Mouse (Mus musculus): ENCODE measurements around the gene Neo1. TPM values are rescaled to one million over a fixed set of nuclear protein-coding genes. Genes with fewer than 3 reads are reported as not detected.

Gene Neo1
- total and polyA plus RNA-seq, 3 experiments, result 0.85 to 2.1 (median 1.4) TPM

DNA sequence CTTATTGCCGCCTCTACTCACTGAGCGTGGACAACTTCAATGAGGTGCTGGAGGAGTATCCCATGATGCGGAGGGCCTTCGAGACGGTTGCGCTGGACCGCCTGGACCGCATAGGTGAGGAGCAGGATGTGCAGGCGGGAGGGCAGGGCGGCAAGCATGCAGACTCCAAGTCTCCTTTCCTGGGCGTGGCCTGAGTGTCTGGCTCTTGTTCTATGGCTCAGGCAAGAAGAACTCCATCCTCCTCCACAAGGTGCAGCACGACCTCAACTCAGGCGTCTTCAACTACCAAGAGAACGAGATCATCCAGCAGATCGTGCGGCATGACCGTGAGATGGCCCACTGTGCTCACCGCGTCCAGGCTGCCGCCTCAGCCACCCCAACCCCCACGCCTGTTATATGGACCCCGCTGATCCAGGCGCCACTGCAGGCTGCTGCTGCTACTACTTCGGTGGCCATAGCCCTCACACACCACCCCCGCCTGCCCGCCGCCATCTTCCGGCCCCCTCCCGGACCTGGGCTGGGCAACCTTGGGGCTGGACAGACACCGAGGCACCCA, 177.1 kb downstream of the Neo1 start:
- Histone ChIP-seq H3K4me2 (ENCODE audit: insufficient read depth, low read depth, poor library complexity, severe bottlenecking) (no peak overlapping the region), H3K27ac (ENCODE audit: insufficient read depth, low read depth) (no peak overlapping the region), H3K4me3 (replicated peaks in 1 of 3; ENCODE audit: low read depth in 2 of 3, low read length in 2 of 3, poor library complexity in 1 of 3) (no peak overlapping the region), H3K79me2 (replicated peaks; ENCODE audit: control insufficient read depth, extremely low read depth, insufficient read depth, poor library complexity, severe bottlenecking) (no peaks in the 10 kb centered on the region), H3K9ac (ENCODE audit: insufficient read depth, low read depth) (no peak overlapping the region), H3K27me3 (replicated peaks) (no peaks in the 10 kb centered on the region), H3K9me3 (replicated peaks; ENCODE audit: low read length) (no peaks in the 10 kb centered on the region), H3K4me1 (ENCODE audit: control insufficient read depth in 1 of 2, insufficient read depth in 2 of 2) (peaks cover under 1 to 41% of the 10 kb centered on the region in 2 experiments; a peak in 3 of 4 replicates), H3K36me3 (replicated peaks in 1 of 2; ENCODE audit: control insufficient read depth in 1 of 2, insufficient read depth in 1 of 2, low read length in 1 of 2) (no peaks in the 10 kb centered on the region)
- DNase-seq (ENCODE audit: extremely low read depth), result no peak
- dilution Hi-C loops (cut with MboI; ENCODE audit: extremely low pct_ligation_motif_present, extremely low pct_unique_long_range_greater_than_20kb, low sequenced_read_pairs) (no loop called here), in situ Hi-C loops (cut with MboI; ENCODE audit: low pct_ligation_motif_present, low pct_unique_long_range_greater_than_20kb, low sequenced_read_pairs) (no loop called here)
- TF ChIP-seq MYC (IDR thresholded peaks at IDR 0.05; ENCODE audit: low read depth, low read length) (no peak), MAX (IDR thresholded peaks at IDR 0.05; ENCODE audit: low read length) (no peak), ZMIZ1 (IDR thresholded peaks at IDR 0.05; ENCODE audit: low read depth, low read length) (no peak)

DNA sequence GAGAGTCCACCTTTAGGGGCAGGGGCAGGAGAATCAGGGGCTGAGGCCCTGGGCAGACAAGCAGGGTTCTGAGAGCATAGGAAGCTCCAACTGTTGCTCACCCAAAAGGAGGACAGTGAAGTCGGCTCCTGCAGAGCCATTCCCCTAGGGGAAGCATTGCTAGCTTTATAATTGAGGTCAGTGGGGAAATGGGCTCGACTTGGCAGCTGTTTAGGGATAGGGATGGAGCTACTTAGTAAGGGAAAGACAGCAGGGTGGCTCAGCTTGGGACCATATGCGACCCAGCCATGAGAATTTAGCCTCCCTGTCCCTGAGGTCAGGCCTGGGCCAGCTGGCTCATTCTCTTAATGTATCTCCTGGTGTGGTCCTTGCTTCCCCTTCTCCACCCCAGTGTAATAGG, 181.3 kb downstream of the Neo1 start:
- peaks cover 2 to 41% of the 10 kb centered on the region in 2 experiments; a peak in 3 of 4 replicates for H3K4me1 ChIP-seq (ENCODE audit: control insufficient read depth in 1 of 2, insufficient read depth in 2 of 2)
- no peak for DNase-seq (ENCODE audit: extremely low read depth)
- TF ChIP-seq MEF2A (IDR thresholded peaks at IDR 0.05; ENCODE audit: borderline replicate concordance, low read depth, low read length), result no peak
- TF ChIP-seq ZMIZ1 (IDR thresholded peaks at IDR 0.05; ENCODE audit: low read depth, low read length), result no peak
- TF ChIP-seq ETS1 (conservative IDR thresholded peaks at IDR 0.05; ENCODE audit: low read depth, low read length), result no peak
- TF ChIP-seq SIN3A (IDR thresholded peaks at IDR 0.05; ENCODE audit: low read length), result no peak
- TF ChIP-seq E2F4 (IDR thresholded peaks at IDR 0.05; ENCODE audit: insufficient replicate concordance, low read depth, low read length), result no peak
- no peak overlapping the region for H3K4me2 ChIP-seq (ENCODE audit: insufficient read depth, low read depth, poor library complexity, severe bottlenecking)
- dilution Hi-C loops (cut with MboI; ENCODE audit: extremely low pct_ligation_motif_present, extremely low pct_unique_long_range_greater_than_20kb, low sequenced_read_pairs), result no loop called here
- H3K27me3 ChIP-seq (replicated peaks), result peaks cover 6% of the 10 kb centered on the region
- no peaks in the 10 kb centered on the region for H3K36me3 ChIP-seq (replicated peaks in 1 of 2; ENCODE audit: control insufficient read depth in 1 of 2, insufficient read depth in 1 of 2, low read length in 1 of 2)
- no peak overlapping the region for H3K27ac ChIP-seq (ENCODE audit: insufficient read depth, low read depth)
- no peak overlapping the region for H3K4me3 ChIP-seq (replicated peaks in 1 of 3; ENCODE audit: low read depth in 2 of 3, low read length in 2 of 3, poor library complexity in 1 of 3)
- no peaks in the 10 kb centered on the region for H3K79me2 ChIP-seq (replicated peaks; ENCODE audit: control insufficient read depth, extremely low read depth, insufficient read depth, poor library complexity, severe bottlenecking)
- no peaks in the 10 kb centered on the region for H3K9me3 ChIP-seq (replicated peaks; ENCODE audit: low read length)
- in situ Hi-C loops (cut with MboI; ENCODE audit: low pct_ligation_motif_present, low pct_unique_long_range_greater_than_20kb, low sequenced_read_pairs), result no loop called here
- H3K9ac ChIP-seq (ENCODE audit: insufficient read depth, low read depth), result no peak overlapping the region

GRCm38 (mm10) chr9:58849576-58850315, 186.5 kb downstream of the Neo1 start:
- no peak overlapping the region for H3K9ac ChIP-seq (ENCODE audit: insufficient read depth, low read depth)

More at GRCm38 (mm10) chr9:58849576-58850315, 186.5 kb downstream of the Neo1 start:
- H3K4me2 ChIP-seq (ENCODE audit: insufficient read depth, low read depth, poor library complexity, severe bottlenecking), result no peak overlapping the region
- H3K4me1 ChIP-seq (ENCODE audit: control insufficient read depth in 1 of 2, insufficient read depth in 2 of 2), result peaks cover 2 to 14% of the 10 kb centered on the region in 2 experiments; a peak in 3 of 4 replicates
- H3K27ac ChIP-seq (ENCODE audit: insufficient read depth, low read depth), result no peak overlapping the region
- no peak for DNase-seq (ENCODE audit: extremely low read depth)
- in situ Hi-C loops (cut with MboI; ENCODE audit: low pct_ligation_motif_present, low pct_unique_long_range_greater_than_20kb, low sequenced_read_pairs) (no loop called here), dilution Hi-C loops (cut with MboI; ENCODE audit: extremely low pct_ligation_motif_present, extremely low pct_unique_long_range_greater_than_20kb, low sequenced_read_pairs) (no loop called here)
- H3K4me3 ChIP-seq (replicated peaks in 1 of 3; ENCODE audit: low read depth in 2 of 3, low read length in 2 of 3, poor library complexity in 1 of 3), result no peak overlapping the region
- H3K27me3 ChIP-seq (replicated peaks), result peaks cover 19% of the 10 kb centered on the region
- H3K9me3 ChIP-seq (replicated peaks; ENCODE audit: low read length), result no peaks in the 10 kb centered on the region
- no peaks in the 10 kb centered on the region for H3K79me2 ChIP-seq (replicated peaks; ENCODE audit: control insufficient read depth, extremely low read depth, insufficient read depth, poor library complexity, severe bottlenecking)
- no peaks in the 10 kb centered on the region for H3K36me3 ChIP-seq (replicated peaks in 1 of 2; ENCODE audit: control insufficient read depth in 1 of 2, insufficient read depth in 1 of 2, low read length in 1 of 2)
- TF ChIP-seq SIN3A (IDR thresholded peaks at IDR 0.05; ENCODE audit: low read length), result no peak
- TF ChIP-seq HCFC1 (IDR thresholded peaks at IDR 0.05; ENCODE audit: low read depth, low read length), result no peak
- TF ChIP-seq KAT2A (IDR thresholded peaks at IDR 0.05; ENCODE audit: insufficient replicate concordance, low read length), result no peak
- no peak for TF ChIP-seq JUND (conservative IDR thresholded peaks at IDR 0.05; ENCODE audit: low read depth, low read length)
- TF ChIP-seq E2F4 (IDR thresholded peaks at IDR 0.05; ENCODE audit: insufficient replicate concordance, low read depth, low read length), result no peak
- TF ChIP-seq UBTF (IDR thresholded peaks at IDR 0.05; ENCODE audit: low read depth, low read length), result no peak
- TF ChIP-seq EP300 (IDR thresholded peaks at IDR 0.05; ENCODE audit: low read length), result no peak
- no peak for TF ChIP-seq NRF1 (IDR thresholded peaks at IDR 0.05; ENCODE audit: low read depth, low read length)
- no peak for TF ChIP-seq ZKSCAN1 (IDR thresholded peaks at IDR 0.05; ENCODE audit: borderline replicate concordance, low read depth, low read length)
- TF ChIP-seq MAX (IDR thresholded peaks at IDR 0.05; ENCODE audit: low read length), result no peak
- no peak for TF ChIP-seq TBP (conservative IDR thresholded peaks at IDR 0.05; ENCODE audit: low read depth, low read length)
- TF ChIP-seq USF1 (IDR thresholded peaks at IDR 0.05; ENCODE audit: low read depth, low read length), result no peak
- no peak for TF ChIP-seq NELFE (IDR thresholded peaks at IDR 0.05; ENCODE audit: low read depth, low read length)
- no peak for TF ChIP-seq MAFK (IDR thresholded peaks at IDR 0.05; ENCODE audit: insufficient replicate concordance, low read length)
- no peak for TF ChIP-seq MYC (IDR thresholded peaks at IDR 0.05; ENCODE audit: low read depth, low read length)
- no peak for TF ChIP-seq ZC3H11A (IDR thresholded peaks at IDR 0.05; ENCODE audit: low read depth, low read length)
